Mouse (Mus musculus): ENCODE data around the gene Ifna6. TPM values are rescaled to one million over a fixed set of nuclear protein-coding genes. Genes with fewer than 3 reads are reported as not detected.
A peak's percentile ranks its signal among the peaks of the same experiment; 100 is the strongest.
"Not testable (repeated sequence)": the region's sequence is repeated elsewhere in the genome, so short reads cannot be mapped to it uniquely, and the experiment has no call there.

Gene Ifna6
- polyA plus RNA-seq, 1 experiment from 2014 or later, result not detected

GRCm38 (mm10) chr4:88805231-88805630, 22.0 kb upstream of the Ifna6 start, which contains the start of gene Gm13288:
TSS of gene Gm13288 (plus strand) at chr4:88805531.
- H3K36me3 ChIP-seq; H3K27me3 ChIP-seq; ATAC-seq (ENCODE audit: borderline replicate concordance, extremely low read depth, low FRiP score, low TSS enrichment); H3K4me1 ChIP-seq; H3K9me3 ChIP-seq; H3K9ac ChIP-seq: not testable (repeated sequence)
- H3K4me2 ChIP-seq, result peak within 1 kb of the TSS; percentile 38
- 0 out of 2 replicates have a peak within 1 kb of the TSS, but pooled peaks have one; percentile 63 for H3K27ac ChIP-seq
- H3K4me3 ChIP-seq, result peak within 1 kb of the TSS; percentile 25; the same call in 1 of the 2 replicates
- WGBS, result no CpG with 5 or more reads among the region's 8 CpGs

GRCm38 (mm10) chr4:88805761-88806160, 21.5 kb upstream of the Ifna6 start:
- 0% methylated on average over 12 of the region's 34 CpGs for WGBS
- not testable (repeated sequence) for H3K9me3 ChIP-seq; H3K36me3 ChIP-seq; H3K27me3 ChIP-seq; H3K4me1 ChIP-seq; H3K9ac ChIP-seq; ATAC-seq (ENCODE audit: borderline replicate concordance, extremely low read depth, low FRiP score, low TSS enrichment)
- H3K27ac ChIP-seq, result 0 out of 2 replicates have a peak overlapping the region, but pooled peaks have one; percentile 63
- peak overlapping the region; percentile 38 for H3K4me2 ChIP-seq
- H3K4me3 ChIP-seq, result peak overlapping the region; percentile 25; the same call in 1 of the 2 replicates

- no peaks in the 10 kb centered on the region for H3K9me3 ChIP-seq
- ATAC-seq (ENCODE audit: borderline replicate concordance, extremely low read depth, low FRiP score, low TSS enrichment), result no peak
Measured at GRCm38 (mm10) chr4:88815928-88816327, 11.3 kb upstream of the Ifna6 start, which contains the start of gene Ifna7. TSS of gene Ifna7 (plus strand) at chr4:88816228.

GRCm38 (mm10) chr4:88819659-88820058, 7.6 kb upstream of the Ifna6 start, which contains the start of gene Ifna11:
TSS of gene Ifna11 (plus strand) at chr4:88819959.
- Histone ChIP-seq H3K4me3 (no peak within 1 kb of the TSS), H3K9ac (no peak within 1 kb of the TSS), H3K27me3 (no peaks in the 10 kb centered on the region), H3K36me3 (no peaks in the 10 kb centered on the region), H3K9me3 (no peaks in the 10 kb centered on the region), H3K4me1 (no peaks in the 10 kb centered on the region), H3K4me2 (no peak within 1 kb of the TSS), H3K27ac (no peak within 1 kb of the TSS)
- ATAC-seq (ENCODE audit: borderline replicate concordance, extremely low read depth, low FRiP score, low TSS enrichment), result no peak
- 83% methylated on average over 1 of the region's 1 CpGs for WGBS

More at GRCm38 (mm10) chr4:88815928-88816327, 11.3 kb upstream of the Ifna6 start, which contains the start of gene Ifna7:
- no peak within 1 kb of the TSS for H3K4me3 ChIP-seq
- no peak within 1 kb of the TSS for H3K4me2 ChIP-seq
- no peaks in the 10 kb centered on the region for H3K27me3 ChIP-seq
- no peaks in the 10 kb centered on the region for H3K4me1 ChIP-seq
- H3K27ac ChIP-seq, result no peak within 1 kb of the TSS
- H3K36me3 ChIP-seq, result no peaks in the 10 kb centered on the region
- no peak within 1 kb of the TSS for H3K9ac ChIP-seq
- WGBS, result 39% methylated on average over 3 of the region's 3 CpGs

GRCm38 (mm10) chr4:88822995-88823394, 4.2 kb upstream of the Ifna6 start:
- 22% methylated on average over 4 of the region's 4 CpGs for WGBS
- Histone ChIP-seq H3K36me3 (no peaks in the 10 kb centered on the region), H3K4me1 (no peaks in the 10 kb centered on the region), H3K27ac (no peak overlapping the region), H3K27me3 (no peaks in the 10 kb centered on the region), H3K4me3 (no peak overlapping the region), H3K9me3 (no peaks in the 10 kb centered on the region), H3K9ac (no peak overlapping the region), H3K4me2 (no peak overlapping the region)
- ATAC-seq (ENCODE audit: borderline replicate concordance, extremely low read depth, low FRiP score, low TSS enrichment), result no peak

- H3K4me1 ChIP-seq, result no peaks in the 10 kb centered on the region
- no peaks in the 10 kb centered on the region for H3K27me3 ChIP-seq
- H3K36me3 ChIP-seq, result no peaks in the 10 kb centered on the region
- no peak overlapping the region for H3K27ac ChIP-seq
- ATAC-seq (ENCODE audit: borderline replicate concordance, extremely low read depth, low FRiP score, low TSS enrichment), result no peak
- 20% methylated on average over 4 of the region's 4 CpGs for WGBS
- H3K4me2 ChIP-seq, result no peak overlapping the region
- no peak overlapping the region for H3K9ac ChIP-seq
- H3K4me3 ChIP-seq, result no peak overlapping the region
- H3K9me3 ChIP-seq, result no peaks in the 10 kb centered on the region
Measured at GRCm38 (mm10) chr4:88830523-88830922, 3.3 kb downstream of the Ifna6 start.

GRCm38 (mm10) chr4:88835225-88835624, 8.0 kb downstream of the Ifna6 start, which contains the start of gene Ifna5:
TSS of gene Ifna5 (plus strand) at chr4:88835525.
- not testable (repeated sequence) for H3K36me3 ChIP-seq; H3K9ac ChIP-seq; H3K4me3 ChIP-seq; H3K27ac ChIP-seq; H3K27me3 ChIP-seq; ATAC-seq (ENCODE audit: borderline replicate concordance, extremely low read depth, low FRiP score, low TSS enrichment); H3K4me1 ChIP-seq; H3K9me3 ChIP-seq; H3K4me2 ChIP-seq
- 87% methylated on average over 1 of the region's 1 CpGs for WGBS

GRCm38 (mm10) chr4:88838828-88839227, 11.6 kb downstream of the Ifna6 start:
- WGBS, result 51% methylated on average over 3 of the region's 3 CpGs
- no peak overlapping the region for H3K27ac ChIP-seq
- H3K27me3 ChIP-seq, result no peaks in the 10 kb centered on the region; the same call in 1 of the 2 replicates
- no peak overlapping the region for H3K4me2 ChIP-seq
- H3K4me3 ChIP-seq, result no peak overlapping the region
- H3K9me3 ChIP-seq, result no peaks in the 10 kb centered on the region
- no peaks in the 10 kb centered on the region for H3K4me1 ChIP-seq
- H3K36me3 ChIP-seq, result no peaks in the 10 kb centered on the region
- no peak for ATAC-seq (ENCODE audit: borderline replicate concordance, extremely low read depth, low FRiP score, low TSS enrichment)
- H3K9ac ChIP-seq, result no peak overlapping the region

- Histone ChIP-seq H3K4me3 (no peak overlapping the region), H3K9me3 (no peaks in the 10 kb centered on the region), H3K36me3 (no peaks in the 10 kb centered on the region), H3K27me3 (no peaks in the 10 kb centered on the region; the same call in 1 of the 2 replicates), H3K9ac (no peak overlapping the region), H3K4me2 (no peak overlapping the region), H3K4me1 (no peaks in the 10 kb centered on the region), H3K27ac (no peak overlapping the region)
- WGBS, result 58% methylated on average over 3 of the region's 3 CpGs
- ATAC-seq (ENCODE audit: borderline replicate concordance, extremely low read depth, low FRiP score, low TSS enrichment), result no peak
Measured at GRCm38 (mm10) chr4:88840058-88840457, 12.8 kb downstream of the Ifna6 start.

GRCm38 (mm10) chr4:88841438-88841911, 14.3 kb downstream of the Ifna6 start, which contains the start of gene Ifna4:
TSS of gene Ifna4 (plus strand) at chr4:88841861.
- Histone ChIP-seq H3K4me1 (no peaks in the 10 kb centered on the region), H3K4me3 (no peak within 1 kb of the TSS), H3K27me3 (no peaks in the 10 kb centered on the region; the same call in 1 of the 2 replicates), H3K9me3 (no peaks in the 10 kb centered on the region), H3K4me2 (no peak within 1 kb of the TSS), H3K27ac (no peak within 1 kb of the TSS), H3K9ac (no peak within 1 kb of the TSS), H3K36me3 (no peaks in the 10 kb centered on the region)
- WGBS, result 38% methylated on average over 2 of the region's 2 CpGs
- no peak for ATAC-seq (ENCODE audit: borderline replicate concordance, extremely low read depth, low FRiP score, low TSS enrichment)

GRCm38 (mm10) chr4:88845334-88845733, 18.1 kb downstream of the Ifna6 start:
- Histone ChIP-seq H3K36me3 (no peaks in the 10 kb centered on the region), H3K9me3 (no peaks in the 10 kb centered on the region), H3K4me1 (no peaks in the 10 kb centered on the region), H3K9ac (no peak overlapping the region), H3K4me2 (no peak overlapping the region), H3K27ac (no peak overlapping the region), H3K27me3 (no peaks in the 10 kb centered on the region), H3K4me3 (no peak overlapping the region)
- no peak for ATAC-seq (ENCODE audit: borderline replicate concordance, extremely low read depth, low FRiP score, low TSS enrichment)
- WGBS, result 33% methylated on average over 2 of the region's 2 CpGs

GRCm38 (mm10) chr4:88849698-88850097, 22.5 kb downstream of the Ifna6 start, which contains the start of gene Ifna1:
TSS of gene Ifna1 (plus strand) at chr4:88850087.
- Histone ChIP-seq H3K36me3 (no peaks in the 10 kb centered on the region), H3K9me3 (no peaks in the 10 kb centered on the region), H3K4me3 (no peak within 1 kb of the TSS), H3K4me2 (no peak within 1 kb of the TSS), H3K4me1 (no peaks in the 10 kb centered on the region), H3K27ac (no peak within 1 kb of the TSS), H3K9ac (no peak within 1 kb of the TSS), H3K27me3 (no peaks in the 10 kb centered on the region)
- ATAC-seq (ENCODE audit: borderline replicate concordance, extremely low read depth, low FRiP score, low TSS enrichment), result no peak
- 76% methylated on average over 1 of the region's 1 CpGs for WGBS
